Mouse (Mus musculus) testis, adult 2 months (tissue): ENCODE data around the gene Ift80.

ENCODE experiments used
- CTCF ChIP-seq: fragments of 200-500 bp; IDR thresholded peaks from 2 replicates; pipeline ENCODE4 v1.5.1; 2012; ENCODE audit warnings: low read depth, mild to moderate bottlenecking, inconsistent platforms, low read length, moderate library complexity; ENCODE audit not compliant: control insufficient read depth, insufficient read depth, insufficient replicate concordance
- POLR2A ChIP-seq: fragments of 200-500 bp; IDR thresholded peaks from 2 replicates; pipeline ENCODE4 v1.6.1; 2012; ENCODE audit warnings: low read depth, mild to moderate bottlenecking, inconsistent platforms, low read length, moderate library complexity; ENCODE audit not compliant: control insufficient read depth

GRCm38 (mm10) chr3:69005338-69006245, 1.2 kb upstream of the Ift80 start:
- TF ChIP-seq CTCF, result no peak
- 0 out of 2 replicates have a peak, but pooled peaks have one; percentile 14 for TF ChIP-seq POLR2A
